Mouse (Mus musculus) C2C12 (cell line): ENCODE data around the gene Cep63.

Experiments used
- CEBPB ChIP-seq: IDR thresholded peaks from one replicate; pipeline ENCODE4 v1.6.1; 2011; ENCODE audit warnings: low read depth, mild to moderate bottlenecking, control low read depth, moderate library complexity
- CTCF ChIP-seq: IDR thresholded peaks from one replicate; pipeline ENCODE4 v1.5.1; 2011; ENCODE audit not compliant: control insufficient read depth, insufficient read depth, insufficient read length
- MAX ChIP-seq: IDR thresholded peaks from one replicate; pipeline ENCODE4 v1.6.1; 2011; ENCODE audit warnings: mild to moderate bottlenecking, control low read depth
- MYOD1 ChIP-seq: IDR thresholded peaks from one replicate; pipeline ENCODE4 v1.6.1; 2011; ENCODE audit warnings: low read depth; ENCODE audit not compliant: control insufficient read depth, insufficient read length
- MYOG ChIP-seq: IDR thresholded peaks from one replicate; pipeline ENCODE4 v1.6.1; 2011; ENCODE audit not compliant: control insufficient read depth, insufficient read length; ENCODE audit errors: extremely low read depth
- USF1 ChIP-seq: IDR thresholded peaks from one replicate; pipeline ENCODE4 v1.6.1; 2011; ENCODE audit warnings: low read depth, mild to moderate bottlenecking, control low read depth, moderate library complexity

DNA sequence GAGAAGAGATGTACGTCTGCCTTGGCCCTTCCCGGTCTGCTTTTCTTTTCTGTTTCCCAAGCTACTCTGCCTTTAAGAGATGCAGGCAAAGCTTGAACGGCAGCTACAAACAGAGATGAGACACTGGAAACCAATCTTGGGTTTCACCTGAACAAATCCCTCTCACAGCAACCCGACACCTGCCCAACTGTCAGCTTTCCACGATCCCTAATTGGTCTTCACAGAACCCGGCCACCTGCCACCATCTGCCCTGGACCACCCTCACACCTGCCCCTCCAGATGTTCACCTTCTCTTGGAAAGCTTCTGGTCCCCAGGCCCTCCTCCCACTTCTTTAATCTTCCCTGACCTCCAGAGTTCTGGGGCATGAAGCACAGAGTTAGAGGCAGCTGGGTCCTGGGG is 41.8 kb upstream of the Cep63 start:
- no peak for TF ChIP-seq CTCF
- no peak for TF ChIP-seq MYOD1
- TF ChIP-seq MAX: no peak
- TF ChIP-seq USF1: no peak
- TF ChIP-seq CEBPB: no peak
- no peak for TF ChIP-seq MYOG
